Mouse (Mus musculus) hindbrain, postnatal 0 days (tissue): Measurements from ENCODE around the gene Smox. TPM values are rescaled to one million over a fixed set of nuclear protein-coding genes. Genes with fewer than 3 reads are reported as not detected.

ENCODE experiments used
- ATAC-seq: fragments of 200-750 bp; cut with Nextera tagmentation; 2 replicates; pipeline ENCODE4 v1.8.0; 2017; ENCODE audit warnings: mild to moderate bottlenecking, moderate TSS enrichment, moderate library complexity
- DNase-seq: peaks from one replicate; pipeline ENCODE4 v3.0.0-alpha.2; 2015; ENCODE audit warnings: low spot score
- H3K27ac ChIP-seq: fragments of 300-500 bp; sonication (generic); 2 replicates; pipeline ENCODE4 v1.5.1; 2014; ENCODE audit warnings: mild to moderate bottlenecking
- H3K27me3 ChIP-seq: fragments of 300-500 bp; sonication (generic); 2 replicates; pipeline ENCODE4 v1.6.1; 2014; ENCODE audit warnings: low read length, mixed read lengths; ENCODE audit not compliant: insufficient read depth
- H3K36me3 ChIP-seq: fragments of 300-500 bp; sonication (generic); 2 replicates; pipeline ENCODE4 v1.6.1; 2014; ENCODE audit warnings: low read length, mixed read lengths; ENCODE audit not compliant: insufficient read depth
- H3K4me1 ChIP-seq: fragments of 300-500 bp; sonication (generic); 2 replicates; pipeline ENCODE4 v1.6.1; 2014; ENCODE audit warnings: antibody characterized with exemption, low read length, mixed read lengths; ENCODE audit not compliant: insufficient read depth
- H3K4me2 ChIP-seq: fragments of 300-500 bp; sonication (generic); 2 replicates; pipeline ENCODE4 v1.6.1; 2014; ENCODE audit warnings: low read depth, mild to moderate bottlenecking, low read length, moderate library complexity, mixed read lengths
- H3K4me3 ChIP-seq: fragments of 300-500 bp; sonication (generic); 2 replicates; pipeline ENCODE4 v1.5.1; 2014; ENCODE audit warnings: low read length
- H3K9ac ChIP-seq: fragments of 300-500 bp; sonication (generic); replicated peaks from 2 replicates; pipeline ENCODE4 v1.6.1; 2014; ENCODE audit warnings: mild to moderate bottlenecking, low read length, moderate library complexity, mixed read lengths
- H3K9me3 ChIP-seq: fragments of 300-500 bp; sonication (generic); 2 replicates; pipeline ENCODE4 v1.6.1; 2016; ENCODE audit warnings: low read length, mixed read lengths
- CTCF ChIP-seq: IDR thresholded peaks from 2 replicates; pipeline ENCODE4 v1.5.1; 2016; ENCODE audit warnings: antibody characterized with exemption, control low read depth, low read depth
- WGBS: fragments of 180-500 bp; shearing (Covaris S2); extraction: QIAGEN DNeasy Blood & Tissue Kit; methylation state at CpG from one replicate; pipeline ENCODE4 v1.1.7; 2014; 5-methylcytosine and 5-hydroxymethylcytosine counted together
- polyA plus RNA-seq: library from polyadenylated mRNA; unstranded; fragments of >200 nt; fragmentation: Nextera tagmentation; extraction: Ambion mirVana; gene quantifications from 2 replicates; pipeline ENCODE4 v1.2.1, GENCODE M21; 2015
- total RNA-seq: library from RNA; depleted of rRNA; stranded (reverse); fragments of >200 nt; gene quantifications from 2 replicates; pipeline ENCODE4 v1.2.3, GENCODE M21; 2014

Smox gene
- total and polyA plus RNA-seq, 2 experiments from 2014 or later, result 94.2 to 214 TPM

GRCm38 (mm10) chr2:131489591-131489990, 1.7 kb upstream of the Smox start:
- ATAC-seq (peak; percentile 18; the same call in 1 of the 2 replicates), DNase-seq (peak; percentile 61)
- Histone ChIP-seq H3K9me3 (no peaks in the 10 kb centered on the region), H3K36me3 (no peaks in the 10 kb centered on the region), H3K4me2 (no peak overlapping the region), H3K27ac (no peak overlapping the region), H3K4me1 (no peaks in the 10 kb centered on the region; the same call in 1 of the 2 replicates), H3K4me3 (no peak overlapping the region), H3K9ac (no peak overlapping the region), H3K27me3 (no peaks in the 10 kb centered on the region)
- 56% methylated on average over 4 of the region's 4 CpGs for WGBS
- TF ChIP-seq CTCF, result no peak

- Histone ChIP-seq H3K9ac (peak overlapping the region; percentile 94), H3K4me1 (no peaks in the 10 kb centered on the region; the same call in 1 of the 2 replicates), H3K4me2 (peak overlapping the region; percentile 96), H3K27ac (peak overlapping the region; percentile 87), H3K27me3 (no peaks in the 10 kb centered on the region), H3K4me3 (peak overlapping the region; percentile 84), H3K36me3 (no peaks in the 10 kb centered on the region), H3K9me3 (no peaks in the 10 kb centered on the region)
- DNase-seq (peak; percentile 87), ATAC-seq (peak; percentile 89)
- TF ChIP-seq CTCF, result no peak
- WGBS, result under 1% methylated on average over 78 of the region's 102 CpGs
Observed at GRCm38 (mm10) chr2:131491707-131492595, 655 bp downstream of the Smox start.

GRCm38 (mm10) chr2:131492596-131493139, 1.4 kb downstream of the Smox start:
- Histone ChIP-seq H3K27me3 (no peaks in the 10 kb centered on the region), H3K4me3 (peak overlapping the region; percentile 84), H3K4me1 (no peaks in the 10 kb centered on the region; the same call in 1 of the 2 replicates), H3K27ac (peak overlapping the region; percentile 87), H3K36me3 (no peaks in the 10 kb centered on the region), H3K4me2 (peak overlapping the region; percentile 96), H3K9ac (peak overlapping the region; percentile 94), H3K9me3 (no peaks in the 10 kb centered on the region)
- 8% methylated on average over 10 of the region's 10 CpGs for WGBS
- no peak for TF ChIP-seq CTCF
- ATAC-seq, result no peak
- DNase-seq, result no peak

- WGBS, result 52% methylated on average over 5 of the region's 5 CpGs
Observed at GRCm38 (mm10) chr2:131493446-131493845, 2.1 kb downstream of the Smox start.

GRCm38 (mm10) chr2:131495256-131495655, 4.0 kb downstream of the Smox start:
- Histone ChIP-seq H3K27me3 (no peaks in the 10 kb centered on the region), H3K9ac (no peak overlapping the region), H3K4me2 (peak overlapping the region; percentile 96; the same call in 1 of the 2 replicates), H3K27ac (no peak overlapping the region), H3K9me3 (no peaks in the 10 kb centered on the region), H3K4me3 (no peak overlapping the region), H3K36me3 (no peaks in the 10 kb centered on the region), H3K4me1 (no peaks in the 10 kb centered on the region; the same call in 1 of the 2 replicates)
- no peak for TF ChIP-seq CTCF
- DNase-seq (no peak), ATAC-seq (no peak)
- 55% methylated on average over 3 of the region's 3 CpGs for WGBS

More at GRCm38 (mm10) chr2:131493446-131493845, 2.1 kb downstream of the Smox start:
- Histone ChIP-seq H3K4me2 (peak overlapping the region; percentile 96), H3K4me1 (no peaks in the 10 kb centered on the region; the same call in 1 of the 2 replicates), H3K27me3 (no peaks in the 10 kb centered on the region), H3K4me3 (peak overlapping the region; percentile 84), H3K27ac (no peak overlapping the region), H3K36me3 (no peaks in the 10 kb centered on the region), H3K9ac (peak overlapping the region; percentile 94; the same call in 1 of the 2 replicates), H3K9me3 (no peaks in the 10 kb centered on the region)
- DNase-seq, result no peak
- ATAC-seq, result no peak
- no peak for TF ChIP-seq CTCF

- no peak overlapping the region for H3K9ac ChIP-seq
- H3K27ac ChIP-seq, result no peak overlapping the region
- no peaks in the 10 kb centered on the region for H3K9me3 ChIP-seq
- peaks cover 4% of the 10 kb centered on the region; the same call in 1 of the 2 replicates for H3K4me1 ChIP-seq
- DNase-seq, result no peak
- no peaks in the 10 kb centered on the region for H3K27me3 ChIP-seq
- no peak for ATAC-seq
- no peaks in the 10 kb centered on the region for H3K36me3 ChIP-seq
- H3K4me3 ChIP-seq, result no peak overlapping the region
- no peak for TF ChIP-seq CTCF
- 86% methylated on average over 5 of the region's 5 CpGs for WGBS
- H3K4me2 ChIP-seq, result no peak overlapping the region
Observed at GRCm38 (mm10) chr2:131496125-131496820, 5.0 kb downstream of the Smox start.
